24 mouse cellular contexts compared by ENCODE assay signal in the genomic region with DNA sequence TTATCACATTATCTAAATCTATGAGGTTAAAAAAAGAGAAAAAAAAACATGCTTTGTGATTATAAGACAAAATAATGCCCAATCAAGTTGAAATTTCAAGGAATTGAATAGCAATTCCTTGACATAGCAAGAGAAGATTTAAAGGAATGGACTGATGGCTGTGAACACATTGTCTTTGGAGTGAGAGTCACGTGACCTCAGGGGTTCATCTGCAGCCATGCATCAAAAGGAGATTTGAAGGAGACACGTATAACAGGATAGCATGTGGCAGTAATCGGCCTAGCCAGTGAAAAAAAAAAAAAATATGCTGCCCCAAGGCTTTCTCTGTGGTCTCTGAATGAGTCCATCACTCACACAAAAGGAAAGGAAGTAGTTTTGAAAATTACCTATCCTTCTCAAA. TPM values are rescaled to one million over a fixed set of nuclear protein-coding genes. Genes with fewer than 3 reads are reported as not detected.
DNase-seq lines count a peak whose midpoint lies in the region; TF ChIP-seq lines count a peak whose summit lies in the region.
"Had no signal": no experiment of that assay in that cellular context is flagged by ENCODE, and none has a peak within 500 bp of the region (broad histone marks: within the 10 kb centered on the region; RNA-seq: fewer than 3 reads in every experiment).

No protein-coding gene starts in this region.

- in situ Hi-C loops in CH12.LX (cut with MboI; ENCODE audit: low pct_ligation_motif_present, low pct_unique_long_range_greater_than_20kb, low sequenced_read_pairs), result no loop called here

- H3K9me3 ChIP-seq in CH12.LX (replicated peaks; ENCODE audit: low read length), result no peaks in the 10 kb centered on the region
- H3K9me3 ChIP-seq: embryonic facial prominence, embryonic 12.5 days; embryonic facial prominence, embryonic 15.5 days; G1E; heart, embryonic 12.5 days; heart, embryonic 15.5 days; hindbrain, embryonic 10.5 days; hindbrain, embryonic 13.5 days had no signal

- TF ChIP-seq RAD21 in CH12.LX (IDR thresholded peaks at IDR 0.05; ENCODE audit: low read depth, low read length), result no peak

- H3K4me1 ChIP-seq in CH12.LX (ENCODE audit: control insufficient read depth in 1 of 2, insufficient read depth in 2 of 2), result no peaks in the 10 kb centered on the region
- H3K4me1 ChIP-seq: embryonic facial prominence, embryonic 12.5 days; embryonic facial prominence, embryonic 15.5 days; heart, embryonic 12.5 days; heart, embryonic 15.5 days; hindbrain, embryonic 10.5 days; hindbrain, embryonic 13.5 days had no signal

- no peak for TF ChIP-seq EP300 in CH12.LX (IDR thresholded peaks at IDR 0.05; ENCODE audit: low read length)

- no peak overlapping the region for H3K4me2 ChIP-seq in CH12.LX (ENCODE audit: insufficient read depth, low read depth, poor library complexity, severe bottlenecking)
- H3K4me2 ChIP-seq: embryonic facial prominence, embryonic 12.5 days; embryonic facial prominence, embryonic 15.5 days; heart, embryonic 12.5 days; heart, embryonic 15.5 days; hindbrain, embryonic 13.5 days had no signal

- H3K36me3 ChIP-seq in CH12.LX (replicated peaks in 1 of 2; ENCODE audit: control insufficient read depth in 1 of 2, insufficient read depth in 1 of 2, low read length in 1 of 2), result no peaks in the 10 kb centered on the region
- H3K36me3 ChIP-seq: embryonic facial prominence, embryonic 12.5 days; embryonic facial prominence, embryonic 15.5 days; G1E; heart, embryonic 12.5 days; heart, embryonic 15.5 days; hindbrain, embryonic 10.5 days; hindbrain, embryonic 13.5 days had no signal

- no peak for DNase-seq in CH12.LX (ENCODE audit: extremely low read depth)
- peak; percentile 13 for DNase-seq in brain, embryonic 14.5 days (ENCODE audit: low read depth)
- peak; percentile 61 for DNase-seq in retina, postnatal 1 day
- DNase-seq in heart, adult 8-10 months (ENCODE audit: low spot score), result no peak
- no peak for DNase-seq in layer of hippocampus, adult 11-12 months (ENCODE audit: low spot score)
- no peak for DNase-seq in layer of hippocampus, postnatal 14 days (ENCODE audit: low spot score in 2 of 2)
- DNase-seq: adrenal gland, adult 2 months; adrenal gland, postnatal 14 days; cerebellum, adult 11-12 months; cerebellum, adult 8-10 months; cerebellum, postnatal 14 days; forebrain, postnatal 0 days; gastrocnemius, adult 2 months; gastrocnemius, postnatal 14 days; heart, adult 11 months; heart, postnatal 10 days; heart, postnatal 36 days had no signal

- TF ChIP-seq POLR2A in CH12.LX (IDR thresholded peaks at IDR 0.05; ENCODE audit: low read depth, low read length), result no peak
- TF ChIP-seq POLR2A in brain, embryonic 14.5 days (IDR thresholded peaks at IDR 0.05; ENCODE audit: borderline replicate concordance, extremely low read depth, insufficient read depth, insufficient read length, poor library complexity, severe bottlenecking), result no peak

- dilution Hi-C loops in CH12.LX (cut with MboI; ENCODE audit: extremely low pct_ligation_motif_present, extremely low pct_unique_long_range_greater_than_20kb, low sequenced_read_pairs), result no loop called here

- H3K27ac ChIP-seq in CH12.LX (ENCODE audit: insufficient read depth, low read depth), result no peak overlapping the region
- H3K27ac ChIP-seq: embryonic facial prominence, embryonic 12.5 days; embryonic facial prominence, embryonic 15.5 days; gastrocnemius, adult 2 months; heart, embryonic 15.5 days; hindbrain, embryonic 10.5 days; hindbrain, embryonic 13.5 days had no signal

- H3K9ac ChIP-seq in CH12.LX (ENCODE audit: insufficient read depth, low read depth), result no peak overlapping the region
- H3K9ac ChIP-seq: embryonic facial prominence, embryonic 12.5 days; embryonic facial prominence, embryonic 15.5 days; forebrain, postnatal 0 days; heart, embryonic 12.5 days; heart, embryonic 15.5 days; hindbrain, embryonic 13.5 days had no signal

- no peak for TF ChIP-seq CTCF in CH12.LX (conservative IDR thresholded peaks at IDR 0.05 in 1 of 2, IDR thresholded peaks at IDR 0.05 in 1 of 2; ENCODE audit: low read depth in 2 of 2, low read length in 2 of 2)
- TF ChIP-seq CTCF in brain, embryonic 14.5 days (IDR thresholded peaks at IDR 0.05; ENCODE audit: borderline replicate concordance, extremely low read depth, insufficient read depth, insufficient read length), result no peak

- H3K4me3 ChIP-seq in CH12.LX (replicated peaks in 1 of 3; ENCODE audit: low read depth in 2 of 3, low read length in 2 of 3, poor library complexity in 1 of 3), result no peak overlapping the region
- H3K4me3 ChIP-seq: embryonic facial prominence, embryonic 12.5 days; embryonic facial prominence, embryonic 15.5 days; gastrocnemius, adult 2 months; heart, embryonic 12.5 days; heart, embryonic 15.5 days; hindbrain, embryonic 10.5 days; hindbrain, embryonic 13.5 days had no signal

- H3K79me2 ChIP-seq in CH12.LX (replicated peaks; ENCODE audit: control insufficient read depth, extremely low read depth, insufficient read depth, poor library complexity, severe bottlenecking), result no peaks in the 10 kb centered on the region

- H3K27me3 ChIP-seq in CH12.LX (replicated peaks), result no peaks in the 10 kb centered on the region
- H3K27me3 ChIP-seq: embryonic facial prominence, embryonic 12.5 days; embryonic facial prominence, embryonic 15.5 days; heart, embryonic 12.5 days; heart, embryonic 15.5 days; hindbrain, embryonic 13.5 days had no signal

TF ChIP-seq in CH12.LX, 34 proteins besides CTCF, POLR2A, EP300 and RAD21:
- TF ChIP-seq ZNF384 (IDR thresholded peaks at IDR 0.05; ENCODE audit: low read depth, low read length) (peak; percentile 38; the same call in 1 of the 2 replicates), MXI1 (IDR thresholded peaks at IDR 0.05; ENCODE audit: low read depth, low read length) (no peak), ZKSCAN1 (IDR thresholded peaks at IDR 0.05; ENCODE audit: borderline replicate concordance, low read depth, low read length) (no peak), USF1 (IDR thresholded peaks at IDR 0.05; ENCODE audit: low read depth, low read length) (peak; percentile 40), NELFE (IDR thresholded peaks at IDR 0.05; ENCODE audit: low read depth, low read length) (no peak), KAT2A (IDR thresholded peaks at IDR 0.05; ENCODE audit: insufficient replicate concordance, low read length) (no peak), UBTF (IDR thresholded peaks at IDR 0.05; ENCODE audit: low read depth, low read length) (no peak), BHLHE40 (IDR thresholded peaks at IDR 0.05; ENCODE audit: low read depth, low read length) (peak; percentile 18; the same call in 1 of the 2 replicates), HCFC1 (IDR thresholded peaks at IDR 0.05; ENCODE audit: low read depth, low read length) (no peak), USF2 (conservative IDR thresholded peaks at IDR 0.05; ENCODE audit: low read depth, low read length) (peak; percentile 52; the same call in 1 of the 2 replicates), MAFK (IDR thresholded peaks at IDR 0.05; ENCODE audit: insufficient replicate concordance, low read length) (no peak), CHD2 (IDR thresholded peaks at IDR 0.05; ENCODE audit: low read length) (no peak), IRF4 (IDR thresholded peaks at IDR 0.05; ENCODE audit: low read depth, low read length) (no peak), ELF1 (IDR thresholded peaks at IDR 0.05; ENCODE audit: low read depth, low read length) (no peak), MAX (IDR thresholded peaks at IDR 0.05; ENCODE audit: low read length) (no peak), SIN3A (IDR thresholded peaks at IDR 0.05; ENCODE audit: low read length) (no peak), MEF2A (IDR thresholded peaks at IDR 0.05; ENCODE audit: borderline replicate concordance, low read depth, low read length) (no peak)

RNA-seq across cellular contexts. Expression of a gene that starts 54.1 kb away (rescaled TPM):
- 30.6 and 36.8 TPM in 2 replicates for total RNA-seq in CH12.LX (2012; rRNA removed)
- total RNA-seq in CH12.LX (2014; rRNA removed), result 38.9 and 45.9 TPM in 2 replicates
- polyA plus RNA-seq in CH12.LX (2012; ENCODE audit: insufficient read length, low read depth), result 20.4 and 21.3 TPM in 2 replicates
- polyA plus RNA-seq in brain, embryonic 14.5 days (2012; rRNA removed), result 19.3 and 26.0 TPM in 2 replicates
- 10 to 100 TPM; 13.0 to 15.2 (median 15.0) TPM for total RNA-seq in heart, adult 8-10 months (2022)
- 10 to 100 TPM; 34.8 to 37.3 TPM for total RNA-seq in layer of hippocampus, postnatal 14 days (2021)

Comparison
In these comparisons a context has a peak if more than half of its experiments do, and no peak if none do; other contexts are left out.
1. DNase-seq: peak in brain, embryonic 14.5 days (single experiment) and retina, postnatal 1 day (single experiment); none in CH12.LX (single experiment), heart, adult 8-10 months (single experiment), layer of hippocampus, adult 11-12 months (single experiment) and layer of hippocampus, postnatal 14 days (0 of 2).